Mouse (Mus musculus) cerebellum, postnatal 10 days (tissue): ENCODE data around the gene Myo19.

ENCODE experiments used
- DNase-seq, 2 experiments: peaks; one replicate each; pipeline ENCODE4 v3.0.0; 2021; ENCODE audit warnings: mixed read lengths in 2 of 2

Gene Myo19

GRCm38 (mm10) chr11:84947206-84947605 is 67.3 kb downstream of the Myo19 start:
- no peak for DNase-seq

- DNase-seq, result no peak
Observed at GRCm38 (mm10) chr11:84948114-84948513, 68.2 kb downstream of the Myo19 start.

GRCm38 (mm10) chr11:84948526-84948925 is 68.6 kb downstream of the Myo19 start:
- peak; percentile 70 to 84 for DNase-seq

- no peak for DNase-seq
Observed at GRCm38 (mm10) chr11:84952611-84953010, 72.7 kb downstream of the Myo19 start.

- no peak for DNase-seq
Observed at GRCm38 (mm10) chr11:84956400-84956799, 76.5 kb downstream of the Myo19 start.

- DNase-seq, result no peak
Observed at GRCm38 (mm10) chr11:84957171-84957570, 77.2 kb downstream of the Myo19 start.

- peak; percentile 64 to 67 for DNase-seq
Observed at GRCm38 (mm10) chr11:84957591-84958270, 77.8 kb downstream of the Myo19 start, which contains the start of gene Car4. TSS of gene Car4 (plus strand) at chr11:84957786.

GRCm38 (mm10) chr11:84958271-84958630 is 78.3 kb downstream of the Myo19 start:
- peak in 1 of 2 experiments; percentile 26 for DNase-seq

- DNase-seq, result no peak
Observed at GRCm38 (mm10) chr11:84959181-84959580, 79.2 kb downstream of the Myo19 start.

GRCm38 (mm10) chr11:84959701-84960181 is 79.8 kb downstream of the Myo19 start:
- peak; percentile 47 to 55 for DNase-seq

- DNase-seq, result no peak
Observed at GRCm38 (mm10) chr11:84960291-84960690, 80.3 kb downstream of the Myo19 start.

GRCm38 (mm10) chr11:84960780-84961179 is 80.8 kb downstream of the Myo19 start:
- peak; percentile 84 to 87 for DNase-seq
